Mouse (Mus musculus) testis, adult 2 months (tissue): Measurements from ENCODE around the gene Opalin. TPM values are rescaled to one million over a fixed set of nuclear protein-coding genes. Genes with fewer than 3 reads are reported as not detected.

Experiments used
- H3K27ac ChIP-seq: fragments of 200-500 bp; 2 replicates; pipeline ENCODE4 v1.5.1; 2012; ENCODE audit warnings: low read depth, low read length; ENCODE audit not compliant: control insufficient read depth, insufficient read depth
- H3K27me3 ChIP-seq: fragments of 200-500 bp; 2 replicates; pipeline ENCODE4 v1.6.1; 2012; ENCODE audit warnings: mild to moderate bottlenecking, low read length, moderate library complexity; ENCODE audit not compliant: control insufficient read depth, insufficient read depth
- H3K36me3 ChIP-seq: fragments of 200-500 bp; 2 replicates; pipeline ENCODE4 v1.6.1; 2012; ENCODE audit warnings: mild to moderate bottlenecking, low read length; ENCODE audit not compliant: control insufficient read depth, insufficient read depth
- H3K4me1 ChIP-seq: fragments of 200-500 bp; 2 replicates; pipeline ENCODE4 v1.6.1; 2012; ENCODE audit warnings: low read length; ENCODE audit not compliant: control insufficient read depth, insufficient read depth
- H3K4me3 ChIP-seq: fragments of 200-500 bp; 2 replicates; pipeline ENCODE4 v1.5.1; 2012; ENCODE audit warnings: low read depth, mild to moderate bottlenecking, low read length, moderate library complexity, mixed read lengths; ENCODE audit not compliant: control insufficient read depth
- CTCF ChIP-seq: fragments of 200-500 bp; IDR thresholded peaks from 2 replicates; pipeline ENCODE4 v1.5.1; 2012; ENCODE audit warnings: low read depth, mild to moderate bottlenecking, inconsistent platforms, low read length, moderate library complexity; ENCODE audit not compliant: control insufficient read depth, insufficient read depth, insufficient replicate concordance
- POLR2A ChIP-seq: fragments of 200-500 bp; IDR thresholded peaks from 2 replicates; pipeline ENCODE4 v1.6.1; 2012; ENCODE audit warnings: low read depth, mild to moderate bottlenecking, inconsistent platforms, low read length, moderate library complexity; ENCODE audit not compliant: control insufficient read depth
- polyA plus RNA-seq: library from polyadenylated mRNA; depleted of rRNA; stranded (reverse); fragments of >200 nt; gene quantifications from 2 replicates; pipeline ENCODE4 v1.2.3, GENCODE M21; 2012; rRNA removed

The Opalin gene
- not detected in 2 replicates for polyA plus RNA-seq

DNA sequence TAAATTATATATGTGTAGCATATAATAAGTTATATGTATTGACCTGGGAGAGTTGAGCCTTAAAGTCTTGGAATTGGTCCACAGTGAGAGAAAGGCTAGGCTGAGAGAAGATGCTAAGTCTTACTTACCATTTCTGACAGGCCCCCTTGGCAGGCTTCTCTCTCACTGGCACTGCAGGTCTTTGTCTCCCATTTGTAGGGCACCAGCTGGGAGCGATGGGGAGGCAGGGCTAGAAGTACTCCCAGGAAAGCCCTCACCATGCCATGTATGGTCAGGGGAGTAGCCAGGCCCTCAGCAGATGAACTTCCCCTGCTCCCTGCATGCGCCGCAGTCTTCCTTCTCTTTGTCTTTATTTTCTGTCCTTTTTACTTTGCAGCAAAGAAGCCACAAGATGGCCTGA, at the start of gene Opalin:
Opalin (minus strand) TSS at position 208 of the 400 bp plus-strand sequence.
- H3K27me3 ChIP-seq = no peaks in the 10 kb centered on the region
- H3K4me3 ChIP-seq = no peak within 1 kb of the TSS
- H3K36me3 ChIP-seq = no peaks in the 10 kb centered on the region
- TF ChIP-seq CTCF (no peak), POLR2A (no peak)
- H3K4me1 ChIP-seq = no peaks in the 10 kb centered on the region; the same call in 1 of the 2 replicates
- H3K27ac ChIP-seq = no peak within 1 kb of the TSS

DNA sequence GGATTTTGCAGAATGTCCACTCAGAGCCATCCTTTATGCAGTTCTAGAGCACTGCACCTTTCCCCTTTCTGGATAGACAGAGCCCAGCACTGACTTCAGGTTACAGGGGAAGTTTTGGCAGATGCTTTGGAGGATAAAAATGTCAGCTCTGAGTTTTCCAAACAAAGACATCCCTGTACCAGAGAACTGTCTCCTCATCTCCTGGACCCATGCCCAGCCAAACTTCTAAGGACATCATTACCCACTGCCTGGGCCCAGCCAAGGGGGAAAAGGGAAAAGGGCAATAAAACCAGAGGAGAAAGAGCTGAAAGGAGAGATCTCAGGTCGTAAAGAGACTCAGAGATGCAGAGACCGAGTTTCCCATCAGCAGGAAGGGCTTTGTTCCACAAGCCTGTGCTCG, 46.1 kb upstream of the Opalin start:
- TF ChIP-seq POLR2A (no peak), CTCF (no peak)
- Histone ChIP-seq H3K4me3 (no peak overlapping the region), H3K27ac (no peak overlapping the region), H3K4me1 (no peaks in the 10 kb centered on the region; the same call in 1 of the 2 replicates), H3K36me3 (no peaks in the 10 kb centered on the region), H3K27me3 (no peaks in the 10 kb centered on the region)

DNA sequence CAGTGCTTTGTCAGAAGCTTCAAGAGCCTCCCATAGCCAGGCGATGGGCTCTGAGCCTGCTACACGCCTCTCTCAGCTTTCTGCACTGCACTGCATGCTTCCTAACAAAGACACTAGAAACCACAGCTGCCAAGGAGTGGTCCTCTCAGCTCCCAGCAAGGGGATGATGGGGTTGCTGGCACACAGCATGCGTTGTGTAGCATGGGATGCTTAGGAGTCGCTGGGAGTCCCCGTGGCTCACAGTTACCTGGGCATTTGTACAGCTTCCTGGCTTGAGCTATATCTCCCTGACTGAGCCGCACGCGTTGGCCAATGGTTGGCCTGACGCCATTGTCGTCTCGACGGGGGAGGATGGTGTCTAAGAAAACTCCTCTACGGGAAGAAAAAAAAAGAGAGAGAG, 43.0 kb upstream of the Opalin start:
- Histone ChIP-seq H3K4me3 (no peak overlapping the region), H3K27ac (no peak overlapping the region), H3K36me3 (no peaks in the 10 kb centered on the region), H3K4me1 (no peaks in the 10 kb centered on the region; the same call in 1 of the 2 replicates), H3K27me3 (no peaks in the 10 kb centered on the region)
- TF ChIP-seq CTCF (no peak), POLR2A (no peak)

DNA sequence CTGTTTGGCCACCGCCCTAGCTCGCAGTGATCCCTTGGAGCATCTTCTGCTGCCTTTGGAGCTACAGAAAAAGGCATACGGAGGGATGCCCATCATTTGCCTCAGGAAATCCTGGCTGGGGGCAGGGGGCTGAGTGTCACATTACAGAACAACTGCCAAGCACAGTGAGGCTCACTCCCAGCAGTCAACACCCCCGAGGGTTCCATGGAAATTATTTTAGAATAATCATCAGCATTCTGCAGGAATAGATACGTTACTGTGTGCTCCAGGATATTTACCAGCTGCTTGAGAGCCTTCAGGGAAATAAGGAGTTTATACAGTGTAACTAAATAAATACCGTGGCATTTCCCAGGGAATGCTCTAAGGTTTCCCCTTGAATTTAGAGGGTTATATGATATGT, 41.4 kb upstream of the Opalin start:
- H3K4me3 ChIP-seq = no peak overlapping the region
- peaks cover 2% of the 10 kb centered on the region; the same call in 1 of the 2 replicates for H3K4me1 ChIP-seq
- TF ChIP-seq CTCF (no peak), POLR2A (no peak)
- H3K27me3 ChIP-seq = no peaks in the 10 kb centered on the region
- no peak overlapping the region for H3K27ac ChIP-seq
- no peaks in the 10 kb centered on the region for H3K36me3 ChIP-seq

DNA sequence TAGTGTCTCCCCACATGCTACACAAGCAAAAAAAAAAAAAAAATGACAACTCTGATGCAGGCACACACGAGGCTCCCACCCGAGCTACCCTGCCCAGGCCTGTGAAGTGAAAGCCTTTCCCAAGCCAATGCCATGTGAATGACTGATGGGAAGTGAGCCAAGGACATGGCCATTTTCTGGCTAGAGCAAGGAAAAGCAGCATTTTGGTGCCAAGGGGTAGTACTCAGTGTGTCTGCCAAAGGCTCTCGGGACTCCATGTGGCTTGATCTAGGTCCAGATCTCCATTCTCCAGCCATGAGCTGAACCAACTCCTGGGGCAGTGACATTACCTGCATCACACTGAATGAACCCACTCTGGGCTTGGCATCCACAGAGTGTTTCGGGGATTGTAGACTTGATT, 40.4 kb upstream of the Opalin start:
- H3K27me3 ChIP-seq = no peaks in the 10 kb centered on the region
- TF ChIP-seq CTCF (no peak), POLR2A (no peak)

DNA sequence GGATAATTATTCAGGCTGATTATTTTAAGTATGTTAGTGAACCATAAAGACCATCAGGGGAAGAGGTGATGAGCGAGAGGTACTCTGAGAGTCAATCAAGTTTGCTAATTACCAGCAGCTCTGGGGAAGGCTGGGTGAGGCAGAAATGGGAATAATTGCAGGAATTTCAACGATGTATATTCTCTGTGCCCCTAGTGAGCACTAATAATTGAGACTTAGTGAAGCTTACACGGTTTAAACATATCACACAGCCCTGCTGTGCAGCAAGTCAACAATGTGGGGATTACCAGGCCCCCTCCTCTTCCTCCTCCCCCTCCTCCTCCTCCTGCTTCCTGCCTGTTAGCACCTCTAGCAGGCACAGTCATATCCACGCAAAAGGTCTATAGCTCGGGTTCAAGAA, 37.7 kb upstream of the Opalin start:
- TF ChIP-seq POLR2A = no peak
- no peak for TF ChIP-seq CTCF
- no peak overlapping the region for H3K27ac ChIP-seq
- no peaks in the 10 kb centered on the region for H3K27me3 ChIP-seq
- H3K36me3 ChIP-seq = no peaks in the 10 kb centered on the region
- peaks cover 2% of the 10 kb centered on the region; the same call in 1 of the 2 replicates for H3K4me1 ChIP-seq
- H3K4me3 ChIP-seq = no peak overlapping the region

More for the DNA sequence above, 40.4 kb upstream of the Opalin start:
- H3K27ac ChIP-seq = no peak overlapping the region
- no peaks in the 10 kb centered on the region for H3K36me3 ChIP-seq
- peaks cover 2% of the 10 kb centered on the region; the same call in 1 of the 2 replicates for H3K4me1 ChIP-seq
- no peak overlapping the region for H3K4me3 ChIP-seq

DNA sequence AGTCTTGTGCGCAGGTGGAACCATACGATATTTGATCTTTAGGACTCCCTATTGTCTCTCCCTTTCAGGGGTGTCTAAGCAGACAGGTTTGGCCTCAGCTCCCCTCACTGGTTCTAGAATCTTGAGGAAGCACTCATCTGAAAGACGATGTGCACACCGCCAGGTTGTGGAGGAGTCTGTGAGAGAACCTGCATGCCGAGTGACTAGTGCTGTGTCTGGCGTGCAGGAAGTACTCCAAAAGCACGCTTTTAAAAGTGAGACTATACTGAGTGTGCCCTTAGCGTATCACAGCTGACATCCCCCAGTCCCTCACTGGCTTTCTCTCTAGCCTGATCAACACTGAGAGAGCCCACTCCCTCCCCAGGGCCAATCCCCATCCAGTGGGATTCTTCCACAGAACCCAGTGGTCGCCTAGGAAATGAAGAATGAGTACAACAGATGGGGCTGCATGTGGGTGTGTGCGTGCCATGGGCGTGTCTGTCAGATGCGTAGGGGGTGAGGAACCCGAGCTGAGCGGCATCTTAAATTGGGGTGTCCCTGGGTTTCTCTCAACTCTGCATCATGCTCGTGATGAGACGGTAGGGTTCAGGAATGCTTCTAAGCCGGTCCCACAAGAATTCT, 37.1 kb upstream of the Opalin start:
- TF ChIP-seq POLR2A = no peak
- no peak for TF ChIP-seq CTCF
- H3K36me3 ChIP-seq = no peaks in the 10 kb centered on the region
- no peaks in the 10 kb centered on the region for H3K27me3 ChIP-seq
- peaks cover 2% of the 10 kb centered on the region; the same call in 1 of the 2 replicates for H3K4me1 ChIP-seq
- H3K4me3 ChIP-seq = no peak overlapping the region
- H3K27ac ChIP-seq = no peak overlapping the region
